Mouse (Mus musculus): ENCODE data around the gene Amer2. TPM values are rescaled to one million over a fixed set of nuclear protein-coding genes. Genes with fewer than 3 reads are reported as not detected.
A peak's percentile ranks its signal among the peaks of the same experiment; 100 is the strongest.

Amer2 gene
- polyA plus RNA-seq, 1 experiment from 2014 or later = 9.0 TPM

- Histone ChIP-seq H3K27ac (ENCODE audit: low read depth, low read length) (no peak overlapping the region), H3K4me3 (ENCODE audit: low read depth, low read length) (no peak overlapping the region), H3K4me1 (ENCODE audit: control insufficient read depth, insufficient read depth, low read length) (no peaks in the 10 kb centered on the region), H3K9ac (ENCODE audit: low read length) (no peak overlapping the region), H3K36me3 (ENCODE audit: control insufficient read depth, insufficient read depth, low read length) (no peaks in the 10 kb centered on the region), H3K4me2 (ENCODE audit: low read depth) (no peak overlapping the region), H3K27me3 (ENCODE audit: control insufficient read depth, insufficient read depth, low read length) (no peaks in the 10 kb centered on the region), H3K9me3 (ENCODE audit: control insufficient read depth, low read length) (no peaks in the 10 kb centered on the region)
- WGBS = 72% methylated on average over 5 of the region's 5 CpGs
- no peak for DNase-seq (ENCODE audit: low spot score)
- no peak for ATAC-seq (ENCODE audit: insufficient read depth, low FRiP score, low TSS enrichment)
These were observed 3.3 kb upstream of the Amer2 start for GRCm38 (mm10) chr14:60369667-60370315.

GRCm38 (mm10) chr14:60377107-60377506, 4.0 kb downstream of the Amer2 start:
- no peak for ATAC-seq (ENCODE audit: insufficient read depth, low FRiP score, low TSS enrichment)
- no peaks in the 10 kb centered on the region for H3K36me3 ChIP-seq (ENCODE audit: control insufficient read depth, insufficient read depth, low read length)
- H3K4me1 ChIP-seq (ENCODE audit: control insufficient read depth, insufficient read depth, low read length) = peaks cover 6% of the 10 kb centered on the region; the same call in 1 of the 2 replicates
- no peaks in the 10 kb centered on the region for H3K9me3 ChIP-seq (ENCODE audit: control insufficient read depth, low read length)
- no peak overlapping the region for H3K9ac ChIP-seq (ENCODE audit: low read length)
- no peak overlapping the region for H3K4me2 ChIP-seq (ENCODE audit: low read depth)
- no peak overlapping the region for H3K27ac ChIP-seq (ENCODE audit: low read depth, low read length)
- 0 out of 2 replicates have a peak, but pooled peaks cover 6% of the 10 kb centered on the region for H3K27me3 ChIP-seq (ENCODE audit: control insufficient read depth, insufficient read depth, low read length)
- DNase-seq (ENCODE audit: low spot score) = no peak
- no peak overlapping the region for H3K4me3 ChIP-seq (ENCODE audit: low read depth, low read length)
- 76% methylated on average over 2 of the region's 2 CpGs for WGBS

GRCm38 (mm10) chr14:60377546-60377945, 4.5 kb downstream of the Amer2 start:
- ATAC-seq (ENCODE audit: insufficient read depth, low FRiP score, low TSS enrichment) (no peak), DNase-seq (ENCODE audit: low spot score) (no peak)
- Histone ChIP-seq H3K4me2 (ENCODE audit: low read depth) (peak overlapping the region; percentile 78), H3K9me3 (ENCODE audit: control insufficient read depth, low read length) (no peaks in the 10 kb centered on the region), H3K4me1 (ENCODE audit: control insufficient read depth, insufficient read depth, low read length) (peaks cover 6% of the 10 kb centered on the region; the same call in 1 of the 2 replicates), H3K9ac (ENCODE audit: low read length) (peak overlapping the region; percentile 92), H3K27ac (ENCODE audit: low read depth, low read length) (0 out of 2 replicates have a peak overlapping the region, but pooled peaks have one; percentile 79), H3K27me3 (ENCODE audit: control insufficient read depth, insufficient read depth, low read length) (0 out of 2 replicates have a peak, but pooled peaks cover 6% of the 10 kb centered on the region), H3K36me3 (ENCODE audit: control insufficient read depth, insufficient read depth, low read length) (no peaks in the 10 kb centered on the region), H3K4me3 (ENCODE audit: low read depth, low read length) (peak overlapping the region; percentile 73)
- 35% methylated on average over 10 of the region's 10 CpGs for WGBS

GRCm38 (mm10) chr14:60378057-60378565, 5.1 kb downstream of the Amer2 start:
- ATAC-seq (ENCODE audit: insufficient read depth, low FRiP score, low TSS enrichment) (peak; percentile 92), DNase-seq (ENCODE audit: low spot score) (peak; percentile 89)
- Histone ChIP-seq H3K4me1 (ENCODE audit: control insufficient read depth, insufficient read depth, low read length) (peaks cover 6% of the 10 kb centered on the region; the same call in 1 of the 2 replicates), H3K4me2 (ENCODE audit: low read depth) (peak overlapping the region; percentile 78), H3K4me3 (ENCODE audit: low read depth, low read length) (peak overlapping the region; percentile 73), H3K9ac (ENCODE audit: low read length) (peak overlapping the region; percentile 92), H3K27me3 (ENCODE audit: control insufficient read depth, insufficient read depth, low read length) (0 out of 2 replicates have a peak, but pooled peaks cover 6% of the 10 kb centered on the region), H3K9me3 (ENCODE audit: control insufficient read depth, low read length) (no peaks in the 10 kb centered on the region), H3K36me3 (ENCODE audit: control insufficient read depth, insufficient read depth, low read length) (no peaks in the 10 kb centered on the region), H3K27ac (ENCODE audit: low read depth, low read length) (peak overlapping the region; percentile 79)
- WGBS = 1% methylated on average over 38 of the region's 53 CpGs

GRCm38 (mm10) chr14:60378566-60379322, 5.7 kb downstream of the Amer2 start:
- peaks cover 6% of the 10 kb centered on the region; the same call in 1 of the 2 replicates for H3K4me1 ChIP-seq (ENCODE audit: control insufficient read depth, insufficient read depth, low read length)
- peak; percentile 45 for DNase-seq (ENCODE audit: low spot score)
- ATAC-seq (ENCODE audit: insufficient read depth, low FRiP score, low TSS enrichment) = peak; percentile 70
- no peaks in the 10 kb centered on the region for H3K36me3 ChIP-seq (ENCODE audit: control insufficient read depth, insufficient read depth, low read length)
- 1% methylated on average over 66 of the region's 77 CpGs for WGBS
- H3K4me2 ChIP-seq (ENCODE audit: low read depth) = peak overlapping the region; percentile 78
- H3K4me3 ChIP-seq (ENCODE audit: low read depth, low read length) = peak overlapping the region; percentile 73
- peak overlapping the region; percentile 79 for H3K27ac ChIP-seq (ENCODE audit: low read depth, low read length)
- H3K9me3 ChIP-seq (ENCODE audit: control insufficient read depth, low read length) = no peaks in the 10 kb centered on the region
- H3K9ac ChIP-seq (ENCODE audit: low read length) = peak overlapping the region; percentile 92
- H3K27me3 ChIP-seq (ENCODE audit: control insufficient read depth, insufficient read depth, low read length) = 0 out of 2 replicates have a peak, but pooled peaks cover 6% of the 10 kb centered on the region

GRCm38 (mm10) chr14:60379323-60379957, 6.4 kb downstream of the Amer2 start:
- 0 out of 2 replicates have a peak, but pooled peaks cover 6% of the 10 kb centered on the region for H3K27me3 ChIP-seq (ENCODE audit: control insufficient read depth, insufficient read depth, low read length)
- peak overlapping the region; percentile 73 for H3K4me3 ChIP-seq (ENCODE audit: low read depth, low read length)
- WGBS = 56% methylated on average over 20 of the region's 20 CpGs
- H3K36me3 ChIP-seq (ENCODE audit: control insufficient read depth, insufficient read depth, low read length) = no peaks in the 10 kb centered on the region
- no peak for DNase-seq (ENCODE audit: low spot score)
- H3K4me2 ChIP-seq (ENCODE audit: low read depth) = peak overlapping the region; percentile 78
- H3K9me3 ChIP-seq (ENCODE audit: control insufficient read depth, low read length) = no peaks in the 10 kb centered on the region
- H3K27ac ChIP-seq (ENCODE audit: low read depth, low read length) = no peak overlapping the region
- H3K4me1 ChIP-seq (ENCODE audit: control insufficient read depth, insufficient read depth, low read length) = peaks cover 6% of the 10 kb centered on the region; the same call in 1 of the 2 replicates
- ATAC-seq (ENCODE audit: insufficient read depth, low FRiP score, low TSS enrichment) = no peak
- H3K9ac ChIP-seq (ENCODE audit: low read length) = peak overlapping the region; percentile 92

- Histone ChIP-seq H3K9ac (ENCODE audit: low read length) (no peak overlapping the region), H3K4me3 (ENCODE audit: low read depth, low read length) (peak overlapping the region; percentile 73), H3K4me2 (ENCODE audit: low read depth) (peak overlapping the region; percentile 78), H3K4me1 (ENCODE audit: control insufficient read depth, insufficient read depth, low read length) (peaks cover 7% of the 10 kb centered on the region; the same call in 1 of the 2 replicates), H3K9me3 (ENCODE audit: control insufficient read depth, low read length) (no peaks in the 10 kb centered on the region), H3K36me3 (ENCODE audit: control insufficient read depth, insufficient read depth, low read length) (no peaks in the 10 kb centered on the region), H3K27ac (ENCODE audit: low read depth, low read length) (no peak overlapping the region), H3K27me3 (ENCODE audit: control insufficient read depth, insufficient read depth, low read length) (0 out of 2 replicates have a peak, but pooled peaks cover 6% of the 10 kb centered on the region)
- no peak for ATAC-seq (ENCODE audit: insufficient read depth, low FRiP score, low TSS enrichment)
- 92% methylated on average over 8 of the region's 8 CpGs for WGBS
- no peak for DNase-seq (ENCODE audit: low spot score)
These were observed 6.9 kb downstream of the Amer2 start for GRCm38 (mm10) chr14:60379958-60380330.

GRCm38 (mm10) chr14:60381671-60382070, 8.6 kb downstream of the Amer2 start:
- no peak for DNase-seq (ENCODE audit: low spot score)

More at GRCm38 (mm10) chr14:60381671-60382070, 8.6 kb downstream of the Amer2 start:
- Histone ChIP-seq H3K9ac (ENCODE audit: low read length) (no peak overlapping the region), H3K4me2 (ENCODE audit: low read depth) (peak overlapping the region; percentile 21), H3K27me3 (ENCODE audit: control insufficient read depth, insufficient read depth, low read length) (0 out of 2 replicates have a peak, but pooled peaks cover 6% of the 10 kb centered on the region), H3K36me3 (ENCODE audit: control insufficient read depth, insufficient read depth, low read length) (no peaks in the 10 kb centered on the region), H3K9me3 (ENCODE audit: control insufficient read depth, low read length) (no peaks in the 10 kb centered on the region), H3K4me3 (ENCODE audit: low read depth, low read length) (no peak overlapping the region), H3K4me1 (ENCODE audit: control insufficient read depth, insufficient read depth, low read length) (peaks cover 17% of the 10 kb centered on the region), H3K27ac (ENCODE audit: low read depth, low read length) (no peak overlapping the region)
- WGBS = 88% methylated on average over 4 of the region's 4 CpGs
- no peak for ATAC-seq (ENCODE audit: insufficient read depth, low FRiP score, low TSS enrichment)

Measured in neural tube, embryonic 11.5 days (tissue).